Mouse (Mus musculus) bone marrow, adult 2 months (tissue): ENCODE data around the gene Cks1b.

Source experiments
- CTCF ChIP-seq: fragments of 200-500 bp; IDR thresholded peaks from 2 replicates; pipeline ENCODE4 v1.5.1; 2011; ENCODE audit warnings: low read length, control low read depth; ENCODE audit not compliant: control insufficient read depth, insufficient read depth
- POLR2A ChIP-seq: fragments of 200-500 bp; IDR thresholded peaks from 2 replicates; pipeline ENCODE4 v1.6.1; 2011; ENCODE audit warnings: low read depth, mild to moderate bottlenecking, control low read depth, low read length, borderline replicate concordance; ENCODE audit not compliant: control insufficient read depth

- no peak for TF ChIP-seq POLR2A
- no peak for TF ChIP-seq CTCF
These were observed 23.3 kb downstream of the Cks1b start for GRCm38 (mm10) chr3:89394894-89395256.
